Mouse (Mus musculus) cerebellum, adult 11-12 months (tissue): ENCODE data around the gene Ccdc134.

Experiments used
- DNase-seq: peaks from one replicate; pipeline ENCODE4 v3.0.0; 2022

Gene Ccdc134

GRCm38 (mm10) chr15:82172648-82173047, 44.9 kb downstream of the Ccdc134 start:
- peak; percentile 77 for DNase-seq

- DNase-seq = no peak
Observed at GRCm38 (mm10) chr15:82175091-82175490, 47.4 kb downstream of the Ccdc134 start.

- no peak for DNase-seq
Observed at GRCm38 (mm10) chr15:82177743-82178290, 50.1 kb downstream of the Ccdc134 start.

- DNase-seq = peak; percentile 15
Observed at GRCm38 (mm10) chr15:82181131-82181530, 53.4 kb downstream of the Ccdc134 start.

GRCm38 (mm10) chr15:82182311-82182710, 54.6 kb downstream of the Ccdc134 start:
- no peak for DNase-seq

GRCm38 (mm10) chr15:82183596-82183995, 55.9 kb downstream of the Ccdc134 start:
- no peak for DNase-seq

- DNase-seq = no peak
Observed at GRCm38 (mm10) chr15:82184183-82184582, 56.5 kb downstream of the Ccdc134 start.

GRCm38 (mm10) chr15:82184656-82185055, 56.9 kb downstream of the Ccdc134 start:
- DNase-seq = no peak

- no peak for DNase-seq
Observed at GRCm38 (mm10) chr15:82185062-82185783, 57.5 kb downstream of the Ccdc134 start.

GRCm38 (mm10) chr15:82186131-82186530, 58.4 kb downstream of the Ccdc134 start:
- DNase-seq = no peak

- DNase-seq = no peak
Observed at GRCm38 (mm10) chr15:82186931-82187330, 59.2 kb downstream of the Ccdc134 start.

- no peak for DNase-seq
Observed at GRCm38 (mm10) chr15:82187401-82187800, 59.7 kb downstream of the Ccdc134 start.

- DNase-seq = no peak
Observed at GRCm38 (mm10) chr15:82187924-82188323, 60.2 kb downstream of the Ccdc134 start.

- DNase-seq = no peak
Observed at GRCm38 (mm10) chr15:82188481-82189240, 60.9 kb downstream of the Ccdc134 start.
